ENCODE assay signal across 8 mouse cellular contexts in the genomic region with DNA sequence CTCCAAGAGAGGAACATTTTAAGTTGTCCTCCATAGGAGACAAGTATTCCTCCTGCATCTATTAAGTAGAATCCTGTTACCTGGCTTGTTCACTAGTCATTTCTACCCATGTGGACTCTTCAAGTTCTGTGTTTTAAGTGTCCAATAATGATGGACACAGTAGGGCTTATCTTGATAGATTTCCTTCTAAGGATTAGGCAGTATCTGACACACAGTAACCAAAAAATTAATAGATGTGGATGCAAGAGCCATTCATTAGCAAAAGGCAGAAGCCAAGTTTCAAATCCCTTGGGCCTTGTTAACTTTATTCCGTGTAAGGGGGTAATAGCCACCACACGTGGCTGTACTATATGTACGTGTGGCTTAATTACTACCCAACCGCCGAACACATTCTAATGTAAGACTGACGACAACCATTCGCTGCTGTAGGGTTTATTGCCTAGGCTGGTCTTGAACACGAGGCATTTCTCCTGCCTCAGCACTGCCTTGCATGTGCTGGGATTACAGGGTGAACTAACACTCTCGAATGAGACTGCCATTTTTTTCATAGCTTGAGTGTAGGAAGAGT. TPM values are rescaled to one million over a fixed set of nuclear protein-coding genes. Genes with fewer than 3 reads are reported as not detected.
DNase-seq lines count a peak whose midpoint lies in the region; ATAC-seq and TF ChIP-seq lines count a peak whose summit lies in the region.

No protein-coding gene starts in this region.

- no peaks in the 10 kb centered on the region for H3K27me3 ChIP-seq in lung, embryonic 14.5 days (ENCODE audit: insufficient read depth, low read length)
- H3K27me3 ChIP-seq in embryonic facial prominence, embryonic 14.5 days (replicated peaks; ENCODE audit: control insufficient read depth, insufficient read depth, low read length) = no peaks in the 10 kb centered on the region
- no peaks in the 10 kb centered on the region for H3K27me3 ChIP-seq in intestine, postnatal 0 days (replicated peaks; ENCODE audit: control insufficient read depth, insufficient read depth, low read length)
- no peaks in the 10 kb centered on the region for H3K27me3 ChIP-seq in neural tube, embryonic 14.5 days (ENCODE audit: control insufficient read depth, insufficient read depth, low read length)

- H3K9ac ChIP-seq in lung, embryonic 14.5 days = peak overlapping the region; percentile 81
- H3K9ac ChIP-seq in embryonic facial prominence, embryonic 14.5 days (ENCODE audit: low read depth, low read length) = peak overlapping the region; percentile 91
- peak overlapping the region; percentile 79 for H3K9ac ChIP-seq in intestine, postnatal 0 days (ENCODE audit: low read depth, low read length)
- peak overlapping the region; percentile 72 for H3K9ac ChIP-seq in neural tube, embryonic 14.5 days (replicated peaks; ENCODE audit: low read depth, low read length)

- DNase-seq in lung, embryonic 14.5 days = no peak
- DNase-seq in lung, postnatal 10 days = no peak
- DNase-seq in embryonic facial prominence, embryonic 14.5 days (ENCODE audit: low spot score) = peak; percentile 32
- no peak for DNase-seq in MN1 (ENCODE audit: low spot score)
- DNase-seq in layer of hippocampus, adult 18-20 months (ENCODE audit: low spot score in 2 of 2) = no peak
- DNase-seq in right cerebral cortex, postnatal 14 days = no peak

- peaks cover 20% of the 10 kb centered on the region for H3K36me3 ChIP-seq in lung, embryonic 14.5 days (ENCODE audit: insufficient read depth)
- H3K36me3 ChIP-seq in embryonic facial prominence, embryonic 14.5 days (ENCODE audit: control insufficient read depth, insufficient read depth, low read length) = peaks cover 9% of the 10 kb centered on the region
- no peaks in the 10 kb centered on the region; the same call in 1 of the 2 replicates for H3K36me3 ChIP-seq in intestine, postnatal 0 days (ENCODE audit: control insufficient read depth, insufficient read depth)
- H3K36me3 ChIP-seq in neural tube, embryonic 14.5 days (ENCODE audit: control insufficient read depth, insufficient read depth, low read length) = no peaks in the 10 kb centered on the region

- H3K4me2 ChIP-seq in lung, embryonic 14.5 days = peak overlapping the region; percentile 67
- H3K4me2 ChIP-seq in embryonic facial prominence, embryonic 14.5 days (ENCODE audit: low read depth, low read length) = peak overlapping the region; percentile 78
- H3K4me2 ChIP-seq in intestine, postnatal 0 days (replicated peaks; ENCODE audit: low read depth) = peak overlapping the region; percentile 77
- H3K4me2 ChIP-seq in neural tube, embryonic 14.5 days (ENCODE audit: low read depth, low read length) = peak overlapping the region; percentile 85

- ATAC-seq in lung, embryonic 14.5 days (ENCODE audit: insufficient read depth) = no peak
- peak; percentile 45; the same call in 1 of the 2 replicates for ATAC-seq in embryonic facial prominence, embryonic 14.5 days (ENCODE audit: low read depth)
- no peak for ATAC-seq in intestine, postnatal 0 days
- no peak for ATAC-seq in neural tube, embryonic 14.5 days (ENCODE audit: low read depth)

- no peaks in the 10 kb centered on the region for H3K9me3 ChIP-seq in lung, embryonic 14.5 days (ENCODE audit: low read depth, low read length)
- no peaks in the 10 kb centered on the region for H3K9me3 ChIP-seq in embryonic facial prominence, embryonic 14.5 days (ENCODE audit: control insufficient read depth, low read length)
- no peaks in the 10 kb centered on the region for H3K9me3 ChIP-seq in intestine, postnatal 0 days (ENCODE audit: control insufficient read depth)
- no peaks in the 10 kb centered on the region for H3K9me3 ChIP-seq in neural tube, embryonic 14.5 days (ENCODE audit: control insufficient read depth, low read length)

- 0% methylated on average over 9 of the region's 9 CpGs for WGBS in lung, embryonic 14.5 days
- WGBS in embryonic facial prominence, embryonic 14.5 days = under 1% methylated on average over 9 of the region's 9 CpGs
- 0% methylated on average over 9 of the region's 9 CpGs for WGBS in intestine, postnatal 0 days
- WGBS in neural tube, embryonic 14.5 days = under 1% methylated on average over 9 of the region's 9 CpGs

- peak overlapping the region; percentile 69 for H3K4me3 ChIP-seq in lung, embryonic 14.5 days (ENCODE audit: low read depth, low read length)
- peak overlapping the region; percentile 90 for H3K4me3 ChIP-seq in embryonic facial prominence, embryonic 14.5 days (ENCODE audit: low read depth, low read length)
- H3K4me3 ChIP-seq in intestine, postnatal 0 days (ENCODE audit: low read depth, low read length) = peak overlapping the region; percentile 93
- peak overlapping the region; percentile 83 for H3K4me3 ChIP-seq in neural tube, embryonic 14.5 days (ENCODE audit: low read depth, low read length)

- no peak for TF ChIP-seq CTCF in lung, embryonic 14.5 days (IDR thresholded peaks at IDR 0.05; ENCODE audit: low read depth)
- TF ChIP-seq CTCF in intestine, postnatal 0 days (IDR thresholded peaks at IDR 0.05; ENCODE audit: low read depth) = no peak

- 0 out of 2 replicates have a peak, but pooled peaks cover 2% of the 10 kb centered on the region for H3K4me1 ChIP-seq in lung, embryonic 14.5 days (ENCODE audit: insufficient read depth)
- peaks cover 9% of the 10 kb centered on the region for H3K4me1 ChIP-seq in embryonic facial prominence, embryonic 14.5 days (ENCODE audit: control insufficient read depth, insufficient read depth, low read length)
- H3K4me1 ChIP-seq in intestine, postnatal 0 days (replicated peaks; ENCODE audit: control insufficient read depth, insufficient read depth, low read length) = 0 out of 2 replicates have a peak, but pooled peaks cover 3% of the 10 kb centered on the region
- peaks cover 6% of the 10 kb centered on the region; the same call in 1 of the 2 replicates for H3K4me1 ChIP-seq in neural tube, embryonic 14.5 days (ENCODE audit: control insufficient read depth, insufficient read depth, low read length)

- H3K27ac ChIP-seq in lung, embryonic 14.5 days (ENCODE audit: low read depth) = peak overlapping the region; percentile 72
- H3K27ac ChIP-seq in embryonic facial prominence, embryonic 14.5 days (replicated peaks; ENCODE audit: low read depth, low read length) = peak overlapping the region; percentile 81
- peak overlapping the region; percentile 78 for H3K27ac ChIP-seq in intestine, postnatal 0 days (ENCODE audit: low read depth, low read length)
- H3K27ac ChIP-seq in neural tube, embryonic 14.5 days (ENCODE audit: low read depth, low read length) = peak overlapping the region; percentile 89

RNA-seq across cellular contexts. Expression of a gene that starts 0.6 kb away (rescaled TPM):
- 23.9 and 26.2 TPM in 2 replicates for polyA plus RNA-seq in lung, embryonic 14.5 days (2014; fragmentation: Nextera tagmentation; extraction: Ambion mirVana)
- polyA plus RNA-seq in embryonic facial prominence, embryonic 14.5 days (2014; fragmentation: Nextera tagmentation; extraction: Ambion mirVana) = 14.1 and 14.9 TPM in 2 replicates
- polyA plus RNA-seq in intestine, postnatal 0 days (2015; fragmentation: Nextera tagmentation; extraction: Ambion mirVana) = 3.8 and 4.6 TPM in 2 replicates
- polyA plus RNA-seq in neural tube, embryonic 14.5 days (2014; fragmentation: Nextera tagmentation; extraction: Ambion mirVana) = 19.6 and 19.7 TPM in 2 replicates
- 10 to 100 TPM; 18.5 to 21.1 TPM for total RNA-seq in layer of hippocampus, adult 18-20 months (2021)

RNA-seq across cellular contexts. Expression of a gene that starts 50.8 kb away (rescaled TPM):
- polyA plus RNA-seq in lung, embryonic 14.5 days (2014; fragmentation: Nextera tagmentation; extraction: Ambion mirVana) = 8.2 and 8.6 TPM in 2 replicates
- 9.5 and 10.1 TPM in 2 replicates for polyA plus RNA-seq in embryonic facial prominence, embryonic 14.5 days (2014; fragmentation: Nextera tagmentation; extraction: Ambion mirVana)
- polyA plus RNA-seq in intestine, postnatal 0 days (2015; fragmentation: Nextera tagmentation; extraction: Ambion mirVana) = 15.4 and 19.1 TPM in 2 replicates
- polyA plus RNA-seq in neural tube, embryonic 14.5 days (2014; fragmentation: Nextera tagmentation; extraction: Ambion mirVana) = 13.4 and 13.6 TPM in 2 replicates
- total RNA-seq in layer of hippocampus, adult 18-20 months (2021) = 10 to 100 TPM; 16.7 to 18.2 TPM

RNA-seq across cellular contexts. Expression of a gene that starts 51.0 kb away (rescaled TPM):
- 81.3 and 82.1 TPM in 2 replicates for polyA plus RNA-seq in lung, embryonic 14.5 days (2014; fragmentation: Nextera tagmentation; extraction: Ambion mirVana)
- polyA plus RNA-seq in embryonic facial prominence, embryonic 14.5 days (2014; fragmentation: Nextera tagmentation; extraction: Ambion mirVana) = 66.5 and 69.2 TPM in 2 replicates
- 41.5 and 43.0 TPM in 2 replicates for polyA plus RNA-seq in intestine, postnatal 0 days (2015; fragmentation: Nextera tagmentation; extraction: Ambion mirVana)
- polyA plus RNA-seq in neural tube, embryonic 14.5 days (2014; fragmentation: Nextera tagmentation; extraction: Ambion mirVana) = 48.1 and 49.2 TPM in 2 replicates
- 10 to 100 TPM; 30.6 to 32.9 TPM for total RNA-seq in layer of hippocampus, adult 18-20 months (2021)
